Mouse (Mus musculus) 416B (cell line): ENCODE measurements around the gene Adamts20.
"Not testable (repeated sequence)": the region's sequence is repeated elsewhere in the genome, so short reads cannot be mapped to it uniquely, and the experiment has no call there.

Experiments
- DNase-seq: peaks from one replicate; pipeline ENCODE4 v3.0.0; 2011; ENCODE audit warnings: low read depth

Adamts20 gene

DNA sequence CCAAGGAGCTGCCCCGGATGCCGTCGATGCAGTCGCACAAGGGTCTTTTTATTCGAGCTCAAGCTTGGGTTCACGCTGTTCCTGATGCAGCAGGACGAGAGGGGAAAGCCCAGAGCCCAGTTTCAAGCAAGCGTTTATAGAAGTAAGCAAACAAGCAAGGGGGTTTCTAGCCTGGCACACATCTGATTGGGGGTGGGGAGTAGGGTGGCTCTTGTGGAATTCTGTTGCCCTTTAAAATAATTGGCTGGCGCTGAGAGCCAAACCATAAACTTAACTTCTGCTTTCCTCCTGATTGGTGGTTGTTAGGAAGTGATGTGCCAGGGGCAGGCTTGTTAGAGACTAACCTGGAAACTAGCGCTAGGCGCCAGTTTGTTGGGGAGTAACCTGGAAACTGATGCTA lies at the start of gene Adamts20:
Gene Adamts20 (minus strand): TSS at position 101 of the 400 bp plus-strand sequence.
- no peak for DNase-seq

DNA sequence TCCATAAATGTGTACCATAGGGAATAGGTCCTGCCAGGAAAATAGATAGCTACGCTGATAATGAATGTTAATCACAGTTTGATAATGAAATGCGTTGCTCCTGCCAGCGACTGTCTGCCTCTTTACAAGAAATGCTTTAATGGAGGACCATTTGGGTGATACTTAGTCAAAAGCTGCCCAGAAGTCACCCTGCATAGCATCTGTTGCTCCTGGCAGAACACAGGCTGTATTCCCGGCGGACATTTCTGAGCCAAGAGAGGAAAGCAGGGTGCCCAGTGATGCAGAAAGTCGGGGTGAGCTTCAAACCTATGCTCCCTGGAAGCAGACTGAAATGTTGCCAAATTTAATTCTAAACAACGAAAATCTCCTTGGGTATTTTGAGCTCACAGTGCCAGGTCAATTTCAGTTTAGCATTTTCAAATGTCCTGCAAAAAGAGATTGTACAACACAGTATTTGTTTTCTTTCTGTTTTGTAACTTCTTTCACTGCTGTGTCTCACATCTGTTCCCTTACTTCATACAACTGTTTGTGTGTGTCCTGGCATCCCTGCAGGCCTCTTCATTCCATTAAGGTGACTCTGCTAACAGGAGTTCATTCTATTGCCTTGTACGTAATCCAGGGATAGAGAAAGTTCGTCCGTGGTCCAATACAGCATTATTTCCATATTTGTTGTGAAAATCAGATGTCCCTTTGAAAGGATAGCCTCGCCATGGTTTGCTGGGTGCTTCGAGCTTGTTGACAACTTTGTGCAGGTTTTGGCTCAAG lies 38.4 kb upstream of the Adamts20 start:
- DNase-seq: no peak

DNA sequence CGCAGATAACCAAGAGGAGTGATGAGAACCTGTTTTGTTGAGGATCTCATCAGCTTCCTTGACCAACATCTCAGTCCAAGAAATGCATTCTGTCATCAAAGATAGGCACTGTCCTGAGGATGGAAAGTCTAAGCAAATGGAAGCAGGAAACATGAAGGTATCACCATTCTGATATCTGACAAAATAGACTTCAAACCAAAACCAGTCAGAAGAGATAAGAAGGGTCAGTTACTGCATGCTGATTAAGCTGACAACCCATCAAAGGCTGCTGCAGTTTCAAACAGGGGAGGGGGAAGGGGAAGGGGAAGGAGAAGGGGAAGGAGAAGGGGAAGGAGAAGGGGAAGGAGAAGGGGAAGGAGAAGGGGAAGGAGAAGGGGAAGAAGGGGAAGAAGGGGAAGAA lies 34.0 kb upstream of the Adamts20 start:
- no peak for DNase-seq

DNA sequence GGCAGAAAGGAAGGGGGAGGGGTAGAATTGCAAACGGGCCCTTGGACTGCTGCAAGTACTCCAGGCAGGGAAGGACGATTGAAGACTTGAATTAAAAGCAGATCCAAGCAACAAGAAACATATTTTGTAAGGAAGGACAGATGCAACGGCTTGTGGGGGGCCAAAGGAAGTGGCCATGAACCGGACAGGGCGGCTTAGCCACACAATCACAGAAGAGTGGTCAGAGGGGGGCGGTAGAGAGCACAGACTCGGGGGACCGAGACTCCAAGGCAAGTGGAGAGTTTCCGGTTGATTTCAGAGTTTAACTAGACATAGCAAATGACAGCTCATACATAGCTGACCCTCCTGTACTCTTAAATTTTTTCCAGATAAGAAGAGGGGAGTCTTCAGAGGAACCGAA lies 30.7 kb upstream of the Adamts20 start:
- DNase-seq: peak; percentile 19

DNA sequence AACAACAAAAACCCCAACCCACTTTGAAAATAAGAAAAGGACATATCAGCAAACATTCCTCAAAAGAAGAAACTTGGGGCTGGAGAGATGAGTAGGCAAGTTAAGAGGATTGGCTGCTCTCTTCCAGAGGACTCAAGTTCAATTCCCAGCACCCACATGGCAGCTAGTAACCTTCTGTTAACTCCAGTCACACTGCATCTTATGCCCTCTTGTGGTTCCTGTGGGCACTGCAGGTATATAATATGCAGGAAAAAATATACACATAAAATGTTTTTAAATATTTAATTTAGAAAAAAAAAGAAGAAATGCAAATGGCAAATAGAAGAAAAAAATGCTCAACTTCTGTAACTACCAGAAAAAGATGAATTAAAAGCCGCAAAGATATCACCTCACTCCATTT lies 29.2 kb upstream of the Adamts20 start:
- no peak for DNase-seq

DNA sequence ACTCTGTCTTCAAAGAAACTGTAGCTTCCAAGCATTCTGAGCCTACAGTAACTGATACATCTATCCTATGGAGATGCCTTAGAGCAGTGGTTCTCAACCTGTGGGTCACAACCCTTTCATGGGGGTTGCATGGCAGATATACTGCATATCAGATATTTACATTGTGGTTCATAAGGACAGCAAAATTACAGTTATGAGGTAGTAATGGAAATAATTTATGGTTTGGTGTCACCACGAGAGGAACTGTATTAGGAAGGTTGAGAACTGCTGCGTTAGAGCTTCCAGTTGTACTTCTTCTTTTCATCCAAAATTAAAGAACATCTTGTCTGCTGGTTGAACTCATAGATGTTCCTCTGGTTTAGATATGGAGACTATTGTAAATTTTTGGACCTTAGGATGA lies 24.2 kb upstream of the Adamts20 start:
- DNase-seq: no peak

DNA sequence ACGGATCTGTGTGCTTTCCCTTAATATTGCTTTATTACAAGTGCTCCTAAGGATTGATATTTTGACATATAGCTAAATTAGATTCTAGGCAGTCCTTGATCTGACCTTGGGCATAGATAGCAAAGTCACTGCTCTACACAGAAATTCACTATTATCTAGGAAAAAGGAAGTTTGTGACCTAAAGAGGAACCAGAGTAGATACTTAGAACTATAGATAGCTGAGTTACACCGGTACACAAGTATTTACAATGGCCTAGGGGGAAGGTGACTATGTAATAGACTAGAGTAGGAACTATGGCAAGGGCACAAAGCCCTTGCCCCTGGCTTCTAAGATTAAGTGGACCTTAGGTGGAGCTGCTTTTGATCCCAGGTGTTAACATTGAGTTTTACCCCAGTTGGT lies 22.8 kb upstream of the Adamts20 start:
- not testable (repeated sequence) for DNase-seq

DNA sequence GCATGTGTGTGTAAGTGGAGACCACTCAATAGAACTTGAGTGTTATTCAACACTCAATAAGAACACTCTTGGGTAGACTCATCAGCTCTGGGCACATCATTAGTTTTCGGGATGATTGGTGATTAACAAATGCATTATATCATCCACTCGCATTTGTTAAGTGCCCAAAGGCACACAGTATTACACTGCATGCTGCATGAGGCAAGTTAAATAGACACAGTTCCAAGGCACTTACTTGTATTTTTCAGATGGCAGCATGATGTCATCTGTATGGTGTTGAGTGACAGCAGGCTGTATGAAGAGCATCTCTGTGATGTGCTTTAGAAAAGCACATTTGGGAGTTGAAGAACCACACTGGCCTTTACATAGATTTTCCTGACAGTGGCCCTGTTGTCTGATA lies 17.3 kb upstream of the Adamts20 start:
- no peak for DNase-seq

DNA sequence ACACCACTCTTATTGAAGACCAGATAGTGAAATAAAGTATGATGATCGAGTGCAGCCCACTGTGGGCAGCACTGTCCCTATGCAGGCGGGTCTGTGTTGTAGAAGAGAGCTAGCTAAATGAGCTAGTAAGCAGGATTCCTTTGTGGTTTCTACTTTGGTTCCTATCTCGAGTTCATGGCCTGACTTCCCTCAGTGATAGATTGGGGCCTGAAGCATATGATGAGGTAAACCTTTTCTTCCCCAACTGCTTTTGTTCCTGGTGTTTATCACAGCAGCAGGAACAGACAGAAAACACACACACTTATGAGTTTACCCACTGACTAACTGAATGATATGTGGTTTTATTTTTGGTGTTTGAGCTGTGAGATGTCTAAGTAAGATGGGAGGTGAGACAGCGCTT lies 15.6 kb upstream of the Adamts20 start:
- DNase-seq: no peak

DNA sequence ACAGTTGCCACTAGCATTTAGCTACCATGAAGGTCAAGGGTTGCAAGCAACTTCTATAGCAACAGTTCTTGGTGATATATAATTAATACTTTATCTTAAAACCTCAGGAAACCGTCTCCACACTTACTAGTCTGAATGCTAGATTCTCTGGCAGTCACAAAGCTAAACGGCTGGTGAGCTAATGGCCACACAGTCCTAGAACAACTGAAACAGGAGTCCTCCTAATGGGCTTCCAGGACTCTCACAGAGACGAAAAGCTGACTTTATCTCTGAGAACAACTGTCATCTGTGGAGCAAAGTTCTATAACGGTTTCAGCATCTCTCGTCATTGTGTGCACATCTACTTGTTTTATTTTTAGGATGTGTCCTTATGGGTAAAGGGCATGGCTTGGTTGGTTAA lies 15.0 kb upstream of the Adamts20 start:
- DNase-seq: no peak

DNA sequence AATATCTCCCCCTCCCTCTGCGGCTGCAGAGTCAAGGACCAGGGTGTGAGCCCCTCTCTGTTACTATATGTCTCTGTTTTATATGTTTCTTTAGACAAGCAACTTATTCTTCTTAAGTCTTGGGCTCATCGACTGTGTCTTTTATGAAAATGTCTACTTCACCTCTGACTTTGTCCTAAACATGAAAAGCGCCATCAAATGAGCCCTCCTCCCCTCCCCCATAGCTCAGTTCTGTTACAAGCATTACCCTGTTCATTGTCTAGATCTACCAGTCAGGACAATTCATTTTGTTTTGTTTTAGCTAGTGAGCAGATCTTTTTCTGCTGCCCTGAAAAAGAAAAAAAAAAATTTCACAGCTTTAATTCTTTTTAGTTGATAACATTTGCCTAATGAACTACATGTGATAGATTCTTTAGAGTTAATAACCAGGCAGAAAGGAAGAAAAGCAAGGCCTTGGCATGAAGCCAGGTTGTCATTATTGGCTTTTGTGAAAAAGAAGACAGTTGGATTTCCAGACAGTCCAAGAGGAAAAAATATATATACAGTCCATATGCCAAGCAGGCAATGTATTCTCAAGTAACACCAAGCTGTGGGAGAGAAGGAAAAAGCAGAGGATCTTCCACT lies 14.4 kb upstream of the Adamts20 start:
- DNase-seq: no peak

DNA sequence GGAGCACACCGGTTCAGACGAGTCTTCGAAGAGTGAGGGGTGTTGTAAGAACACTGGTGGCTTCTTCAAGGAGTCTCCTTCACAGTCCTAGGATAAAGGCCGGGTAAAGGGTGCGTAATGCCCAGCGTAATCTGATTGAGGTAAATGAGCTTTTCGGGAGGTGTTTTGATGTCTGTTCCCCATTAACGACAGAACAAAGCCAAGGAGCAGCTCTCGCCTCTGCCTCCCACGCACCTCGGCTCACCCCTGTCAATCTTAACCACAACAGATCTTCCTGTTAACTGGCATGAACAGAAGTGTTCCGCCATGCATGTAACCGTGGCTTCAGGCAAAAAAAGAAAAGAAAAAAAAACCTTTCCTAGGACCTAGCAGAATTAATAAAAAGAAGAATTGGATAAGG lies 13.5 kb upstream of the Adamts20 start:
- DNase-seq: no peak

DNA sequence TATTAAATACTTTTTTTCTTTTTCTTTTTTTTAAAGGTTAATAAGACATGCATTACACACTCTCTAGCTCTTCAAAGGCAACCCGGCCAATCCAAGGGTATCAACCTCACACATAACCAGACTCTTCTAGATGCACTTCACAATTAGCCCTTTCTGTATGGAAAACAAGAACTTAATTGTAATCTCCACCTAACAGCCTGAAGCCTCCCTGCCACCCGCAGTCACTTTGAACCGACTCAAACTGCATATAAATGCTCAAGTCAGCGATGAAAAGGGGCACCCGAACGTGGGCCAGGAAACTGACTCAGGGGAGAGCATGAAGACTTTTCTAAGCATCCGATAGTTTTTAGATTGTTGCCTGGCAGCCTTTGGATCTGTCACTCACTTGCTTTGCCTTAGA lies 12.1 kb upstream of the Adamts20 start:
- DNase-seq: no peak

DNA sequence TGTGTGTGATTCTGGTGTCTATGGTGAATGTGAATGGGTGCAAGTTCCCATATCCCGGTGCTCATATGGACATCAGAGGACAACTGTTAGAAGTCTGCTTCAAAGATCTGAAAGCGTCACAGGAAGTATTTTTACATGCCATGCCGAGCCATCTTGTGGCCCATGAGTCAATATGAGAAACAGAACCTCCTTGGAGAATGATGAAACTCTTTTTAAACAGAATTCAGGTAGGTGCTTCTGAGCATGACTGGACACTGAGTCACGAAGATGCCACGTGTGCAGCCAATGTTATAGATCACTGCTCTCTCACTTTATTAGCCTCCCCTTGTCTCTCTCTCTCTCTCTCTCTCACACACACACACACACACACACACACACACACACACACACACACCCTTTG lies 10.8 kb upstream of the Adamts20 start:
- DNase-seq: no peak

DNA sequence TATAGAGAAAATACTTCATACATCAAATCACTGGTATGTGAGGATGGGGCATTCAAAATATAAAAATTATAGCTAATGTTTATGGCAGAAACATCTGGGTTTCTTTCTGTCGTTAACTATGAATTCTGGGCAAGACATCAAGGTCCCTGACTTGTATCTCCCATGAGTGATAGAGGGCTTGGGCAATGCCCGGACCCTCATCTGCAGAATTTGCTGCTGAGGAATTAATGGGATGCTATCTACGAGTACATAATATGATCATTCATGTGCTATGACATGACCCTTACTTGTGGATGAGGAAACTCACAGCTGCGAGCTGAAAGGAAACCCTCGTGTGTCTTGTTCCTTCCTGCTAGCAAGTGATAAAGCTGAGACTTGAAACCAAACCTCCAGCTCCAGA lies 5.1 kb upstream of the Adamts20 start:
- DNase-seq: no peak

DNA sequence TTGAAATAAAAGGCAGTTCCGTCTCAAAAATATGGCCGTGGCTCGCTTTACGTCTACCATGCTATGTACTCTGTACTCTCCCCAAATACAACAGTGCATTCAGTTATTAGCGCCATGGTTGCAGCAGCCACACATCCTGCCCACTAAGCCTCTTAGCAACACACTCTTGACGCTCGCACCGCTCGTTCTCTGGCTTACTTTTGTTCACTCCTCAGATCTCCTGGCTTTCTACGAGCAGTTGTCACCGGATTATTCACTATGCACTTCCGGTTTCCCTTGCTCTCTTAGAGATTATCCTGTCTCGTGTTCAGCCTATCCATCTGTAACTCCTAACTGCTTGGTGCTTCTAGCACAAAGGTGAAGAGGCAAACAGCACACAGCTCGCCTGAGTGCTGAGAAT lies 337 bp downstream of the Adamts20 start:
- no peak for DNase-seq

DNA sequence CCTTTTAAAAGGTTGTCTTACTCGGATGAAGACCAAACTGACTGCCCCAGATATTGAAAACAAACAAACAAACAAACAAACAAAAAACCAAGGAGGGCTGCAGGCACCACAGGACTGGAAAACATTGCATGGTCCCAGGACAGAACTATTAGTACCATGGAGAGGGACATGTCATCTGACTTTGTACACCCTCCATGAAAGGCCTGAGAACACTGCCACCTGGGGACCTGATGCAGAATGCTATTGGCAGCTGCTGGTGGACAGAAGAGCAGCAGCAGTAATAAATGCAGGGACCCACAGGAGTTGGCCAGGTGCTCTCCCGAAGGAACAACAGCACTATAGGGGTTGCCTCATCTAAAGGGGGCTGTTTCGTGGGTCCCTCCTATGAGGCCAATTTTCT lies 2.0 kb downstream of the Adamts20 start:
- peak; percentile 35 for DNase-seq

DNA sequence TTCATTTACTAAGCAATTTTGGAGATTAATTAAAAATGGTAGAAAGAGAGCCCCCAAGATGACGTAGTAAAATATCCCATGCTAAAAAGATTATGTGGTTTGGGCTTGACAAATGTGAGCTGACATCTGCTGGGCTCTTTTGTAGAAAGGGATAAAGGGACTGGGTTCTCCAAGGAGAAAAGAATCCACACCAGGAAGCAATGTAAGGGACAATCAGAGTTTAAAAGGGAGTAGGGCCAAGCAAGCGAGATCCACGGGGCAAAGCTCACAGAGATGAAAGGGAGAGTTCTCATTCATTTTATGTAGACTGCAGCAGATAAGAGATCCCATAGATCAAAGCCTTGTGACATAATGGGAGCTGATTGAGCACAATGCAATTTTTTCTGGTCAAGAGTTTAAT lies 3.0 kb downstream of the Adamts20 start:
- no peak for DNase-seq

DNA sequence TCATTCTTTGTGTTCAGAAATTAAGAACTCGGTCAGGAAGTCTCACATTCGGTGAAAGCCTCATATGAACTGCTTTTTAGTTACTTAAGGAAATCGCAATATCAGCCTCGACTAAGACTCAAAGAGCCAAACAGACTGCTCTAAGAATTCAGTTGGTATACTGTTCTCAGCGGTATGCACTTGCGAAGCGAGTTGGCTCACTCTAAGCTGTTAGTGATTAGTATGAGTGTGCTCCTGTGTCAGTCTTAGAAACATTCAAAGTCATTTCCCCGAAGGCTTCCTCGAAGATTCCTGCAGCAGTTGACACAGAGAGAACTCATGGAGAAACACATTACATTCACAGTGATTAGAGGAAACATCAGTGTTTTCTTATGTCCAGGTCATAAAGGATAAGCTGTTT lies 4.1 kb downstream of the Adamts20 start:
- no peak for DNase-seq

DNA sequence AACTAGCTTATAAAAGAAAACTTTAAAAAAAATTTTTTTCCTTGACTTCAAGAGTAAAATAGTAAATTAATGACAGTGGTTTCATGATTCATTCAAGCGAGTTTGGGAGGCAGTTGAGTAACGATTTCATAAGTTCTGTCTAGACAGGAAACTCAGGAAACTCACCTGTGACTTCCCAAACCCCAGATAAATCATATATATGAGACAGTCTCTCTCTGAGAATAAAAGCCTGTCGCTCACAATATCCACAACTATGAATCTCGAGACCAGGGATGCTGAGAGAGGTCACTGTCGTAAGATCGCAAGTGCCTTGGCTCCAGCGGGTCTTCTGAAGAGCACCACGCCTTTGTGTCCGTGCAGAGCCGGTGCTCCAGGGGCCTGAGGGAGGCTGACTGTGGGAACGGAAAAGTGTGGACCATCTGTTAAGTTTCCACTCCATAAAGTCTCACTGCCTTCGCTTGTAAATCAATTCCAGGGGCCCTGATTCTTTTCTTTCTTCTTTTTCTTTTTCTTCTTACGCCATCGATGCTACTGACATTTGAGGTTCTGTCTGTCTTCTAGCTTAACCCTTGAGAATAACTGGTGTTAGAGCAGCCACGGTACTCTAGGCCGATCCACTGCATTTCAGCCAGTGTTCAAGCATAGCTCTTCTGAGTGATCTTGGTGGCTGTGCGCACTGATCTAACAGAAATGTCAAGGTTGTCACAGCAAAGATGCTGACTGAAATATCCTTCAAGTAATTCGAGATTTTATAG lies 7.4 kb downstream of the Adamts20 start:
- DNase-seq: no peak

DNA sequence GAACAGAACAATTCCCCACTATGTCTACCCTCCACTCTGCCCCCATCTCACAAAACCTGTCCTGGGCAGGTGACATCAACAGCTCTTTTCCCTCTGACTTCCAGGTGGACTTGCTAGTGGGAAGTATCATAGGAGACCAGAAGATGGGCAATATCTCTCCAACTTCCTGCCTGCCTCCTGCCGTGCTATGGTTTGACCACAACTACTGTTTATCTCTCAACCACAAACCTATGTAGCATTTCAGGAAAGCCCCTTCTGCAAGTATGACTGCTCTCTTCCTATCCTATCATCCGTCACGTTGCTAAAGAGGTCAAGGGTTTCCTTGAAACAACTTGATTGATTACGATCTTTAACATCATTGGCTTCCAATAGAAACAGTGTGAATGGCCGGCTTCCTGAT lies 12.4 kb downstream of the Adamts20 start:
- DNase-seq: peak; percentile 26

DNA sequence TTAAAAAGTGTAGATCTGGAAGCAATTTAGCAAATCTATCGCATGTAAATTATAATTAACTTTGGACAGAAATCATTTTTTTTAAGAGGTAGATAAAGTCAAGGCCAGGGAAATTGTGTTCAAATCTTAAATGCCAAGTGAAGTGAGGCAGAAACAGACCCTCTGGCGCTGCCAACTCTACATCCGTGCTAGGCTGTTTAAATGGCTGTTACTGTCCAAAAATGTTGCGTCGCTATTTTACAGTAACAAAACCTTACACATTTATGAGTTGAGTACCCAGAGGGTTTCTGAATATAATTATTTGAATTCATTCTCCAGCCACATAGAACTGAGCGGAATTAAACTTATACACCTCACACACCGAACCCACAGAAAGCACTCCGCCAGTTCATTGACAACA lies 13.6 kb downstream of the Adamts20 start:
- no peak for DNase-seq

DNA sequence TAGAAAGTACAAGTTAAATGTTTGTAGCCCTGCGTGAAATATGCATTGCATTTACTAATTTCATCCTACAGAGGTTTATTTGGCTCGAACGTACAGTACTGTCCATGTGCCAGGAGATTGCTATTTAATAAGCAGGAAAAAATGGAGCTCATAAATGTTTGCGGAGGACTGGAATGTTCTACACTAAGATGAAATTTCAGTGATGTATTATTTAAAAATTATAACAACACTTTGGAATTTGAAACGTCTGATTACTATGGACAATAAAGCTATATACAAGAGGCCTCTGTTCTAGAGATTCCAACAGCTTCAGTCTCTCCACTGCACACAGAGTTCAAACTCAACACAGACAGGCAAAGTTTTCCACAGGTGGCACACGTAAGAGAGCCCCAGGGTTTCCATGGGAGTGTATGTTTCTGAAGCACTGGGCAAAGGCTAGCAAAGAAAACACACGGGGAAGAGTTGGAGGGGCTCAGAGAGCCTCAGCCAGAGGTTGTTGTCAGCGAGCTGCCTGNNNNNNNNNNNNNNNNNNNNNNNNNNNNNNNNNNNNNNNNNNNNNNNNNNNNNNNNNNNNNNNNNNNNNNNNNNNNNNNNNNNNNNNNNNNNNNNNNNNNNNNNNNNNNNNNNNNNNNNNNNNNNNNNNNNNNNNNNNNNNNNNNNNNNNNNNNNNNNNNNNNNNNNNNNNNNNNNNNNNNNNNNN lies 20.6 kb downstream of the Adamts20 start:
- DNase-seq: no peak
